Mouse (Mus musculus) forebrain, embryonic 10.5 days (tissue): ENCODE measurements around the gene Slc9a4. TPM values are rescaled to one million over a fixed set of nuclear protein-coding genes. Genes with fewer than 3 reads are reported as not detected.
"Not testable (repeated sequence)": the region's sequence is repeated elsewhere in the genome, so short reads cannot be mapped to it uniquely, and the experiment has no call there.

Source experiments
- DNase-seq: peaks from one replicate; pipeline ENCODE4 v3.0.0-alpha.2; 2017; ENCODE audit warnings: low spot score; ENCODE audit errors: extremely low spot score
- H3K27ac ChIP-seq: fragments of 300-500 bp; sonication (generic); 2 replicates; pipeline ENCODE4 v1.5.1; 2016; ENCODE audit warnings: mild to moderate bottlenecking
- H3K27me3 ChIP-seq: fragments of 300-500 bp; sonication (generic); 2 replicates; pipeline ENCODE4 v1.6.1; 2016; ENCODE audit warnings: mild to moderate bottlenecking; ENCODE audit not compliant: poor library complexity, severe bottlenecking
- H3K36me3 ChIP-seq: fragments of 300-500 bp; sonication (generic); replicated peaks from 2 replicates; pipeline ENCODE4 v1.6.1; 2016; ENCODE audit warnings: mild to moderate bottlenecking, moderate library complexity
- H3K4me1 ChIP-seq: fragments of 300-500 bp; sonication (generic); 2 replicates; pipeline ENCODE4 v1.6.1; 2016
- H3K4me3 ChIP-seq: fragments of 300-500 bp; sonication (generic); 2 replicates; pipeline ENCODE4 v1.5.1; 2016; ENCODE audit warnings: mild to moderate bottlenecking, moderate library complexity
- H3K9me3 ChIP-seq: fragments of 300-500 bp; sonication (generic); 2 replicates; pipeline ENCODE4 v1.6.1; 2016; ENCODE audit warnings: mild to moderate bottlenecking, moderate library complexity
- WGBS: fragments of 180-500 bp; shearing (Covaris S2); methylation state at CpG from one replicate; pipeline ENCODE4 v1.1.7; 2016; 5-methylcytosine and 5-hydroxymethylcytosine counted together
- polyA plus RNA-seq: library from polyadenylated mRNA; unstranded; fragments of >200 nt; fragmentation: Nextera tagmentation; extraction: Ambion mirVana; gene quantifications from 2 replicates; pipeline ENCODE4 v1.2.1, GENCODE M21; 2016

Gene Slc9a4
- polyA plus RNA-seq, 1 experiment from 2014 or later: not detected

DNA sequence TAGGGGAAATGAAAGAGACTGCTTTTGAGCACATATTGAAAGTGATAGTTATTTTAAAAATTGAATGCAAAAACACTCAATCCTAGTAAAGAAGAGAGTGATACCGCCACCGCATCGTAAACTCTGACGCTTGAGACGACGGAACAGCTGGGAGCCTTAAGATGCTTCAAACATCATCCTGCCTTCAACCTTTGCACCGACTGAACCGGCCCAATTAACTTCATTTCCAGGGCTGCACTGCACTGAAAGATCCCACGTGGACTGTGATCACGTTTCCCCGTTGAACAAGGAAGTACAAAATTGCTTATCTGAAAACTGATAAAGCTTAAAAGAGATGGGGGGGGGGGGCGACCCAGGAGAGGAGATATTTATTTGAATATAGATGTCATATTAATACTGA is 79.1 kb downstream of the Slc9a4 start:
- WGBS: 72% methylated on average over 12 of the region's 12 CpGs
- Histone ChIP-seq H3K27ac (no peak overlapping the region), H3K36me3 (no peaks in the 10 kb centered on the region), H3K4me3 (no peak overlapping the region), H3K27me3 (no peaks in the 10 kb centered on the region), H3K9me3 (no peaks in the 10 kb centered on the region), H3K4me1 (peaks cover 6% of the 10 kb centered on the region)
- DNase-seq: no peak

DNA sequence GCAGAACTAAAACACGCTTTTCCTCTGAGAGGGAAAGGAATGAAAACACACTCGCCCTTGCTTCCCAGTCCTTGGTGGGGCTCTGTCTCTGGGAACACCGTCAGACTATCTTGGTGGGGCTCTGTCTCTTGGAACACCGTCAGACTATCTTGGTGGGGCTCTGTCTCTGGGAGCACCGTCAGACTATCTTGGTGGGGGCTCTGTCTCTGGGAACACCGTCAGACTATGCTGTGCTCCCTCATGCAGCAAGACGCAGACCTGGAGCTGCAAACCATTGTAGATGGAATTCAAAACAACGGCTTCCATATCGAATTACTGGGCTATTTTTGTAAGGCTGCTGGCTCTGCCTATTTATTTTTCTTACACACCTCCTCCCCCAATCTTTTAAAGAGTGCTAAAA is 79.6 kb downstream of the Slc9a4 start:
- Histone ChIP-seq H3K9me3 (no peaks in the 10 kb centered on the region), H3K27ac (no peak overlapping the region), H3K4me3 (no peak overlapping the region), H3K4me1 (peaks cover 6% of the 10 kb centered on the region), H3K36me3 (no peaks in the 10 kb centered on the region), H3K27me3 (no peaks in the 10 kb centered on the region)
- DNase-seq: no peak
- 73% methylated on average over 9 of the region's 9 CpGs for WGBS

DNA sequence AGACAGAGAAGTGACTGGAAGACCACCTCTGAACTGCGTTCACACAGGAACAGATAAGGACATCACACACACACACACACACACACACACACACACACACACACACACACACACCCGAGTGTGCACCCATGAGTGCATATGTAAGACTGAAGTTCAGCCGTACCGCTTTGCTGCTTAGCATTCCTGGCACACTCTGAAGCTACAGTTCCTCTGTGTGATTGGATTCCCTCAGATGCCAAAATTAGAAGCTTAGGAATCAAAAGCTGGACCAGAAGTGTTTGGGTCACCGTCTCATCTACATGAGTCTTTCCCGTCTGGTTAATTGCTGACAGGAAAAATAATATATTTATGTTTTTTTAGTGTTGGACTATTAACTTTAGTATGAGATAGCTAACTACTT is 81.0 kb downstream of the Slc9a4 start:
- H3K27ac ChIP-seq: no peak overlapping the region
- H3K36me3 ChIP-seq: no peaks in the 10 kb centered on the region
- H3K9me3 ChIP-seq: no peaks in the 10 kb centered on the region
- DNase-seq: no peak
- H3K4me1 ChIP-seq: peaks cover 6% of the 10 kb centered on the region
- no peaks in the 10 kb centered on the region for H3K27me3 ChIP-seq
- 88% methylated on average over 6 of the region's 6 CpGs for WGBS
- no peak overlapping the region for H3K4me3 ChIP-seq

DNA sequence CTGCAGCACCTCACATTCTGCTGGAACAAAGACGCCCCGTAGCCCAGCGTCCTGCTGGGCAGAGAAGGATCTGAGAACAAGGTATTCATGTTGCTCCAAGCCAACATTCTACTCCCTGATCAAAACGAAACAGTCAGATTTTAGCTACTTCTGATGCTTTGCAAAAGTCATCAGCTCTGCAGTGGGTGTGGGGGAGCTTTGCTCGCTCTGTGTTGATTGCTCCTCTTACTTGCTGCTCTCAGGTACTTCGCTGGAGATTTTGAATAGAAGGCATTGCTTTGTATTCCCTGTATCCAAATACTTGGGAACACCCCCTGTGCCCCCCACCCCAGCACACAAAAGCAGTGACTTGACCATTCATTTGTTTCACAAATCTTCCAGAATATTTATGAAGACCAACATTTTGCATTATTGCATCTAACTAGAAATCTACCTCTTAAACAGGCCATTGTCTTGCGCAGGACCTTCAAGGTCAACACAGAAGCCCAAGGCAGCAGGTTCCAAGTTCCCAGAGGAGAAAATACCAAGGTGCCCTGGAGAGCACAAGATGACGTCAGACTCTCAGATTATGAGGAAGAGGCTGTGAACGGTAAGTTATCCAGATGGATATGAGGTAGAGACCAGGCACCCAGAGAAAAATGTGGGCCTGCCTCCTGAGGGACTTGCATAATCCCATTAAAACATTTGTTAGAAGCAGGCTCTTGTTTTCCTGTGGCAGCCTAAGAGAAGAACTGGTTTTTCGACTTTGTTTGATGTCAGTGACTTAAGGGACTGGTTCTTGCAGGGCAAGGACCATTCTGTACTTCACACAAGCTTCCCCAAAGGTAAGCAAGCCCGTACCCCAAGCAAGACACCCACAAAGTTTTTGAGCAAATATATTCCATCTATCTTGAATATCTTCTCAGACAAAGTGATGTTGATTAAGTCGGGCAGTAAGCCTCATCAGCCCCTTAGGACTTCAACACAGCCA is 85.8 kb downstream of the Slc9a4 start:
- Histone ChIP-seq H3K4me3 (no peak overlapping the region), H3K27me3 (no peaks in the 10 kb centered on the region), H3K4me1 (no peaks in the 10 kb centered on the region), H3K36me3 (no peaks in the 10 kb centered on the region), H3K9me3 (no peaks in the 10 kb centered on the region), H3K27ac (no peak overlapping the region)
- no peak for DNase-seq
- 39% methylated on average over 12 of the region's 12 CpGs for WGBS

DNA sequence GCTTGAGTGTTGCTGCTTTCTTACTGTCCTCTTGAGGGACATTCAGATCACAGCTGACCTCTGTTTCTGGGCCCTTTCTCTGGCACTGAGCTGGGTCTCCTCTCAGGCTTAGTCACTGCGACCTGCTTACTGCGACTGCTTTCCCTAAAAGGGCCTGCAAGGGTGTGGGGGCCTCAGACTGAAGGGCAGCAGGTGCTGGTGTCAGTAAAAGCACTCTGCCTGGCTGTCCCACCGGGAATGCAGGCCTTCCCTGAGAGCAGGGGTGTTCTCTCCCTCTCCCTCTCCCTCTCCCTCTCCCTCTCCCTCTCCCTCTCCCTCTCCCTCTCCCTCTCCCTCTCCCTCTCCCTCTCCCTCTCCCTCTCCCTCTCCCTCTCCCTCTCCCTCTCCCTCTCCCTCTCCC is 87.6 kb downstream of the Slc9a4 start:
- 17% methylated on average over 3 of the region's 3 CpGs for WGBS
- H3K9me3 ChIP-seq, H3K27me3 ChIP-seq, DNase-seq, H3K27ac ChIP-seq, H3K36me3 ChIP-seq, H3K4me3 ChIP-seq, H3K4me1 ChIP-seq: not testable (repeated sequence)

DNA sequence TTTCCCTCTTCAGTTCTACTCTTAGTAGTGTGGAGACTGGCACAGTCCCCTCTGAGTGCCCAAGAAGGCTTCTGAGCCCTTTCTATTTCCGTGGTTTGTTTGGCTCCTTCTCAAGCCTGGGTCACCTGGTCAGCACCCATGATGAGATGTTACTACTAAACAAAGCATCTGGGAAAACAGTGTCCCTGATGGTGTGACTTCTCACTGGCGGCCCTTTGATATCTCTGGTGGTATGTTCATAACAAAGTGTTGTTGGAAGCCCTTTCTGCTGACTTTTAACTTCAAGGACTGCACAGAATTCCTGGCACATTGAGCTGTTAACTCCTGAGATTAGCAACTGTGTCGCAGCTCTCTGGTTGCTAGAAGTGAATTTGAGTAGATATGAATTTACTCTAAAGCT is 90.1 kb downstream of the Slc9a4 start:
- no peaks in the 10 kb centered on the region for H3K4me1 ChIP-seq
- no peaks in the 10 kb centered on the region for H3K36me3 ChIP-seq
- no peak overlapping the region for H3K4me3 ChIP-seq
- DNase-seq: no peak
- no peak overlapping the region for H3K27ac ChIP-seq
- H3K27me3 ChIP-seq: no peaks in the 10 kb centered on the region
- H3K9me3 ChIP-seq: peaks cover 3% of the 10 kb centered on the region; the same call in 1 of the 2 replicates
- 84% methylated on average over 3 of the region's 3 CpGs for WGBS

DNA sequence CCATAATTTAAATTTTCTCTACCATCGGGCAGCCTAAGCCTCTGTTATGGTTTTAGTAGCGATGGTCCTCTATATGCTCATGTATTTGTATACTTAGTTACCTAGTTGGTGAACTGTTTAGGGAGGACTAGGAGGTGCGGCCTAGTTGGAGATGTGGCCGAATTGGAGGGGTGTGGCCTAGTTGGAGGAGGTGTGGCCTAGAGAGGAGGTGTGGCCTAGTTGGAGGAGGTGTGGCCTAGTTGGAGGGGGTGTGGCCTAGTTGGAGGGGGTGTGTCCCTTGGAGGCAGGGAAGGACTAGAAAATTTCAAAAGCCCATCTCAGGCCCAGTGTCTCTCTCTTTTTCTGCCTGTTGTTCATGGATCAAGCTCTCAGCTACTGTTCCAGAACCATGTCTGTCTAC is 91.6 kb downstream of the Slc9a4 start:
- Histone ChIP-seq H3K4me1 (no peaks in the 10 kb centered on the region), H3K27ac (no peak overlapping the region), H3K36me3 (no peaks in the 10 kb centered on the region), H3K9me3 (peaks cover 3% of the 10 kb centered on the region; the same call in 1 of the 2 replicates), H3K27me3 (no peaks in the 10 kb centered on the region), H3K4me3 (no peak overlapping the region)
- 96% methylated on average over 4 of the region's 4 CpGs for WGBS
- no peak for DNase-seq

DNA sequence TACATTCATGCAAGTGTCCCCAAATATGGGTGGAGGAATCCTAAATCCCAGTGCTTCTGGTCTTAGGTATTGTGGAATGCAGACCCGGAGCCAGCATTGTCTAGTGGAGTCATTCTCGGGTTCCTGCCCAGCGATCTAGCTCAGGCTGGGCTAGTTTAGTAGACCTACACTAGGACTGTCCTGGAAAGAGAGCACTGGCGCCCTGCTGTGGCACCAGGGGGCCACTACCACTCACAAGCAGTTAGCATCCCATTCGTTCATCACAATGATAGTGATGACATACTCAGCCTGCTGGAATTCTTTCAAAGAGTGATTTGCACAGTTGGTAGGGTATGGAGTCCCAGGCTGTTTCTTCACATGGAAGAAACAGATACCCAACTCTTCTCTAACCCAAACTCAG is 97.4 kb downstream of the Slc9a4 start:
- H3K27me3 ChIP-seq: peaks cover 49% of the 10 kb centered on the region
- 53% methylated on average over 5 of the region's 5 CpGs for WGBS

More for the DNA sequence above, 97.4 kb downstream of the Slc9a4 start:
- DNase-seq: no peak
- H3K9me3 ChIP-seq: no peaks in the 10 kb centered on the region
- H3K4me1 ChIP-seq: peaks cover 20% of the 10 kb centered on the region
- no peak overlapping the region for H3K27ac ChIP-seq
- no peak overlapping the region for H3K4me3 ChIP-seq
- H3K36me3 ChIP-seq: no peaks in the 10 kb centered on the region

Other genes starting within 250 kb of the Slc9a4 start
- 0.11 TPM in 1 of 2 replicates, not detected in the other for gene Il1rl1, start 150.5 kb upstream of the Slc9a4 start, polyA plus RNA-seq
- not detected in 2 replicates for gene Il18r1, start 114.5 kb upstream of the Slc9a4 start, polyA plus RNA-seq
- gene Il18rap, start 64.7 kb upstream of the Slc9a4 start, polyA plus RNA-seq: 0.22 and 0.38 TPM in 2 replicates
- gene Slc9a2, start 100.5 kb downstream of the Slc9a4 start, polyA plus RNA-seq: not detected in 2 replicates
- gene Mfsd9, start 210.6 kb downstream of the Slc9a4 start, polyA plus RNA-seq: 2.2 and 2.7 TPM in 2 replicates
- gene Tmem182, start 225.5 kb downstream of the Slc9a4 start, polyA plus RNA-seq: not detected in 2 replicates